Mouse (Mus musculus) bone marrow, adult 2 months (tissue): ENCODE measurements around the gene Tmed4. TPM values are rescaled to one million over a fixed set of nuclear protein-coding genes. Genes with fewer than 3 reads are reported as not detected.
A peak's percentile ranks its signal among the peaks of the same experiment; 100 is the strongest.
"Not testable (repeated sequence)": the region's sequence is repeated elsewhere in the genome, so short reads cannot be mapped to it uniquely, and the experiment has no call there.

ENCODE experiments used
- H3K27ac ChIP-seq: fragments of 200-500 bp; 2 replicates; pipeline ENCODE4 v1.5.1; 2012; ENCODE audit warnings: low read depth, mild to moderate bottlenecking, control low read depth, inconsistent platforms, low read length; ENCODE audit not compliant: control insufficient read depth, poor library complexity, insufficient read depth
- H3K4me1 ChIP-seq: fragments of 200-500 bp; 2 replicates; pipeline ENCODE4 v1.6.1; 2011; ENCODE audit warnings: low read length; ENCODE audit not compliant: control insufficient read depth, insufficient read depth
- H3K4me3 ChIP-seq: fragments of 200-500 bp; replicated peaks from 2 replicates; pipeline ENCODE3; 2011; ENCODE audit warnings: mild to moderate bottlenecking, low read depth, low read length, control low read depth; ENCODE audit not compliant: control insufficient read depth
- CTCF ChIP-seq: fragments of 200-500 bp; IDR thresholded peaks from 2 replicates; pipeline ENCODE4 v1.5.1; 2011; ENCODE audit warnings: low read length, control low read depth; ENCODE audit not compliant: control insufficient read depth, insufficient read depth
- POLR2A ChIP-seq: fragments of 200-500 bp; IDR thresholded peaks from 2 replicates; pipeline ENCODE4 v1.6.1; 2011; ENCODE audit warnings: low read depth, mild to moderate bottlenecking, control low read depth, low read length, borderline replicate concordance; ENCODE audit not compliant: control insufficient read depth
- WGBS: fragments of 180-500 bp; shearing (Covaris S2); methylation state at CpG from one replicate; pipeline ENCODE4 v1.1.7; 2018; 5-methylcytosine and 5-hydroxymethylcytosine counted together
- polyA plus RNA-seq: library from polyadenylated mRNA; stranded (reverse); fragments of >200 nt; gene quantifications from 2 replicates; pipeline ENCODE4 v1.2.4, GENCODE M21; 2011; ENCODE audit warnings: low replicate concordance; ENCODE audit not compliant: missing spikeins, insufficient read depth, insufficient read length

The Tmed4 gene
- polyA plus RNA-seq, 1 experiment, result 19.2 TPM

DNA sequence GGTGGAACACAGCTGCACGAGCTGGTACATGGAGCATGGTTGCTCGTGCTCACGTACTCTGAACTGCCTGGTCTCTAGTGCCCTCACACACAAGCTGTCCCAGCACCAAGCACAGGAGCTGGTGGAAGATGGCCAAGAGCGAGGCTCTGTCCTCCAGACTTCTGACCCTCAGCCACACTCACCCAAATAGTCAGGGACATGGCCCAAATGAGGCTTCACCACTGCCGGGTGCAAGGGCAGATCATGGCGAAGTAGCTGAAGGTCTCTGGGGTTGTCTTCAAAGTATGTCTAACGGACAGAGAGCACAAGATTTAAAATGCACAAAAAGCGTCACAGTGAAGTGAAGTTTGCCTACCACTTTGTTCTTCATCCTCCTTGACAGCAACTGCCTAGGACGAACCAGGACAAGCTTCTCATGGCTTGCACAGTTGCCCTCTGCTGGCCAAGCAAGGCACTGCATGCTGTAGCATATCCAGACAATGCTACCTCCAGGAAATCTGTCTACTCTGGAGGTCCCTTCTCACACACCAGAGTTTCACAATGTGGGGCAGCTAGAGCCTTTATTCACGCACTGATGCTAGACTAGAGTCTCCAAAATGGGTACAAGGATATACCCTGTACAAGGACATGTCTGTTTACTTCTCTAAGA is 13.1 kb downstream of the Tmed4 start:
- Histone ChIP-seq H3K27ac (no peak overlapping the region), H3K4me1 (peaks cover 1% of the 10 kb centered on the region), H3K4me3 (no peak overlapping the region)
- TF ChIP-seq CTCF (peak; percentile 96), POLR2A (no peak)
- WGBS, result 72% methylated on average over 10 of the region's 10 CpGs

GRCm38 (mm10) chr11:6259413-6259812 is 15.3 kb downstream of the Tmed4 start:
- no peak for TF ChIP-seq POLR2A
- no peak for TF ChIP-seq CTCF
- H3K4me1 ChIP-seq, result no peaks in the 10 kb centered on the region
- H3K27ac ChIP-seq, result no peak overlapping the region
- 90% methylated on average over 7 of the region's 7 CpGs for WGBS
- H3K4me3 ChIP-seq, result no peak overlapping the region

- WGBS, result 70% methylated on average over 6 of the region's 6 CpGs
- no peaks in the 10 kb centered on the region for H3K4me1 ChIP-seq
- TF ChIP-seq POLR2A, result no peak
- no peak for TF ChIP-seq CTCF
- no peak overlapping the region for H3K27ac ChIP-seq
- H3K4me3 ChIP-seq, result no peak overlapping the region
Observed at GRCm38 (mm10) chr11:6256490-6257072, 18.1 kb downstream of the Tmed4 start.

DNA sequence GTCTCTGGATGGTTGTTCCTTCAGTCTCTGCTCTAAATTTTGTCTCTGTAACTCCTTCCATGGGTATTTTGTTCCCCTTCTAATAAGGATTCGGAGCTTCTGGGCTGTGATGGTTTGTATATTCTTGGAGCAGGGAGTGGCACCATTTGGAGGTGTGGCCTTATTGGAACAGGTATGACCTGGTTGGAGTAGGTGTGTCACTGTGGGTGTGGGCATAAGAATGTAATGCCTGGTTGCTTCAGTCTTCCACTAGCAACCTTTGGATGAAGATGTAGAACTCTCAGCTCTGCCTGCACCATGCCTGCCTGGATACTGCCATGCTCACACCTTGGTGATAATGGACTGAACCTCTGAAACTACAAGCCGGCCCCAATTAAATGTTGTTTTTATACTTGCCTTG is 20.1 kb downstream of the Tmed4 start:
- WGBS, result 84% methylated on average over 2 of the region's 2 CpGs
- not testable (repeated sequence) for H3K27ac ChIP-seq, H3K4me3 ChIP-seq, H3K4me1 ChIP-seq

DNA sequence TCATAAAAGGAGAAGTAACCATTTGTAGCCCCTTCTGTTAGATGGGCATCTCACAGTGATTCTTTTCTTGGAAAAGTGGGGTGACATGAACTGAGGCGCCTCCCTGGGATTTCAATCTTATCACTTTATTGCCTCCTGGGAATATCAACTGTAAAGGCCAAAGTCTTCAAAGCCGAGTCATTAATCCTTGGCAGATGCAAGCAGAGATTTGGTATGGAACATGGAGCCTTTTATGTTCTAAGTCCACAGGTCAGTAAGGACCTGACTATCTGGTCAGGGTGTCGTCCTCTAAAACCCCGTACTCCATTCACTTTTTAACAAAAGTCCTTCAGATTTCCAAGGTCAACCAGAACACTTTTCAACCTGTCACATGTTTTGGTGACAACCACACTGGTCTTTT is 21.8 kb downstream of the Tmed4 start:
- Histone ChIP-seq H3K4me1 (no peaks in the 10 kb centered on the region), H3K4me3 (no peak overlapping the region), H3K27ac (no peak overlapping the region)
- WGBS, result 83% methylated on average over 4 of the region's 4 CpGs
- TF ChIP-seq POLR2A (no peak), CTCF (no peak)

GRCm38 (mm10) chr11:6252248-6252647 is 22.4 kb downstream of the Tmed4 start:
- TF ChIP-seq POLR2A, result no peak
- TF ChIP-seq CTCF, result no peak
- no peaks in the 10 kb centered on the region for H3K4me1 ChIP-seq
- 83% methylated on average over 5 of the region's 5 CpGs for WGBS
- H3K4me3 ChIP-seq, result no peak overlapping the region
- H3K27ac ChIP-seq, result no peak overlapping the region

DNA sequence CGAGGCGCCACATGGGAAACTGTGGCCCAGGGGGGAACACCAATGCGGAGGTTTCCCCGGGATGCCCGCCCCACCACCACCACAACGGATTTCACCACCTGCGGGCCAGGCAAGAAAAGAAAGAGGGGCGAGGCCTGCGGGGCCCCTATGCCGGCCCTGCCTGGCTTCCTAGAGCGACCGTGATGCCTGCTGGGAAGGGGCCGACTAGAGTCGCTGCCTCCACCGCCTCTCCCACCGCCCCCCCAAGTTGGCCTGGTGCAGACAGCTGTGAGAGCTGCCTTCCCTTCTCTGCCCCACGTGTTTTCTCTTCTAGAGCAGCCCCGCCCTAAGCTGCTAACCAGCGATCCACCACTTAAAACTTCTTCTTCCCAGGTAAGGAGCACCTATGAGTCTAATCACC is 30.0 kb downstream of the Tmed4 start:
- no peaks in the 10 kb centered on the region for H3K4me1 ChIP-seq
- 59% methylated on average over 19 of the region's 19 CpGs for WGBS
- no peak overlapping the region for H3K27ac ChIP-seq
- H3K4me3 ChIP-seq, result no peak overlapping the region
- no peak for TF ChIP-seq POLR2A
- no peak for TF ChIP-seq CTCF

DNA sequence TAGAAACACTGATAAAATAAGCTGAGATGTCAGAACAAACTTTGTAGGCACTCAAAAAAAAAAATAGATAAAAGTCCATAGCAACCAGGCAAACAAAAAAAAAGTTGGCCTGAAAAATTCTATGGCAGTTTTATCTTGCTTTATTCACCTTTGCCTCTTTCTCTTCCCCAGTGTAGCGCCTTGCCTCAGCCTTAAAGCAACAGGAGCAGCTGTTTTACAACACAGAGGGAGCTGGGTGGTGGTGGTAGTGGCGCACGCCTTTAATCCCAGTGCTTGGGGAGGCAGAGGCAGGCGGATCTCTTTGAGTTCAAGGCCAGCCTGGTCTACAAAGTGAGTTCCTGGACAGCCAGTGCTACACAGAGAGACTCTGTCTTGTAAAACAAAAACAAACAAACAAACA is 41.6 kb downstream of the Tmed4 start:
- no peak for TF ChIP-seq CTCF
- no peak for TF ChIP-seq POLR2A
- no peak overlapping the region for H3K4me3 ChIP-seq
- no peak overlapping the region for H3K27ac ChIP-seq
- 74% methylated on average over 4 of the region's 4 CpGs for WGBS
- H3K4me1 ChIP-seq, result no peaks in the 10 kb centered on the region

DNA sequence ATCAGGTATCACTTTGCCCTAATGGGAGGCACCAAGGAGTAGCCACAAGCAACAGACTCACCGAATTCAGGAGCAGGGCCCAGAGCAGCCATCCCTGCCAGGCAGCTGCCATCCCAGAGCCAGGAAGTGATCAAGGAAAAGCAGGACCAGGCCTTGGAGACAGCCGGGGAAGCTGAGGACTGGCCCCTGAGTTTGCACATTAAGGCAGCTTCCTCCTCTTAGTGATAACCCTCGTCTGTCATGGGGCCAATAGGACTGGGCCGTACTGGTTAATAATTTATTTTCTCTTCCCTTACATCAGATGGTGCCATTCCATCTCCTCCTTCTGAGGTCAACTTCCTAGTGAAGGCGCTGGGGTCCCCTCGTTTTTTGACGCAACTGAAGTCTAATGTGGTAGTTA is 44.7 kb downstream of the Tmed4 start, which contains the start of gene Npc1l1:
Gene Npc1l1 (minus strand): TSS at position 132 of the 400 bp plus-strand sequence.
- TF ChIP-seq CTCF (no peak), POLR2A (no peak)
- Histone ChIP-seq H3K27ac (no peak within 1 kb of the TSS), H3K4me3 (no peak within 1 kb of the TSS), H3K4me1 (no peaks in the 10 kb centered on the region)
- WGBS, result 77% methylated on average over 7 of the region's 7 CpGs
